Mouse (Mus musculus) liver, embryonic 14.5 days (tissue): ENCODE measurements around the gene Hivep2. TPM values are rescaled to one million over a fixed set of nuclear protein-coding genes. Genes with fewer than 3 reads are reported as not detected.

Experiments used
- ATAC-seq: fragments of 200-750 bp; cut with Nextera tagmentation; 2 replicates; pipeline ENCODE4 v1.8.0; 2017; ENCODE audit warnings: moderate number of reproducible peaks, mild to moderate bottlenecking, moderate library complexity; ENCODE audit not compliant: insufficient read depth
- DNase-seq, 3 experiments: peaks; one replicate each; pipeline ENCODE4 v3.0.0-alpha.2; 2012 to 2013; ENCODE audit warnings: low read depth in 3 of 3, low spot score in 3 of 3
- H3K27ac ChIP-seq: fragments of 300-500 bp; sonication (generic); 2 replicates; pipeline ENCODE4 v1.5.1; 2014; ENCODE audit warnings: moderate library complexity, mild to moderate bottlenecking, control low read depth, inconsistent platforms
- H3K27me3 ChIP-seq: fragments of 300-500 bp; sonication (generic); 2 replicates; pipeline ENCODE4 v1.6.1; 2014; ENCODE audit warnings: mild to moderate bottlenecking, low read length, moderate library complexity; ENCODE audit not compliant: control insufficient read depth, insufficient read depth
- H3K36me3 ChIP-seq: fragments of 300-500 bp; sonication (generic); replicated peaks from 2 replicates; pipeline ENCODE4 v1.6.1; 2014; ENCODE audit warnings: low read depth; ENCODE audit not compliant: control insufficient read depth, insufficient read depth
- H3K4me1 ChIP-seq, 2 experiments: fragments of 200-500 bp in 1 of 2; fragments of 300-500 bp in 1 of 2; sonication (generic) in 1 of 2; replicated peaks; 2 replicates each; pipeline ENCODE4 v1.6.1; 2012 to 2014; ENCODE audit warnings: antibody characterized with exemption in 1 of 2, inconsistent platforms in 1 of 2, low read length in 1 of 2; ENCODE audit not compliant: control insufficient read depth in 2 of 2, insufficient read depth in 2 of 2
- H3K4me2 ChIP-seq: fragments of 300-500 bp; sonication (generic); 2 replicates; pipeline ENCODE4 v1.6.1; 2014; ENCODE audit warnings: low read depth, mild to moderate bottlenecking, control low read depth, moderate library complexity
- H3K4me3 ChIP-seq, 2 experiments: fragments of 200-500 bp in 1 of 2; fragments of 300-500 bp in 1 of 2; sonication (generic) in 1 of 2; 2 replicates each; pipeline ENCODE4 v1.5.1; 2012 to 2014; ENCODE audit warnings: low read depth in 2 of 2, low read length in 2 of 2, mild to moderate bottlenecking in 2 of 2, control low read depth in 1 of 2, inconsistent platforms in 1 of 2, moderate library complexity in 1 of 2; ENCODE audit not compliant: insufficient read depth in 1 of 2
- H3K9ac ChIP-seq: fragments of 300-500 bp; sonication (generic); replicated peaks from 2 replicates; pipeline ENCODE4 v1.6.1; 2014; ENCODE audit warnings: mild to moderate bottlenecking, control low read depth, moderate library complexity
- H3K9me3 ChIP-seq: fragments of 300-500 bp; sonication (generic); 2 replicates; pipeline ENCODE4 v1.6.1; 2016; ENCODE audit warnings: low read length, mixed read lengths; ENCODE audit not compliant: control insufficient read depth
- CTCF ChIP-seq: IDR thresholded peaks from 2 replicates; pipeline ENCODE4 v1.5.1; 2016; ENCODE audit warnings: antibody characterized with exemption, low read depth, control low read depth
- EP300 ChIP-seq: IDR thresholded peaks from 2 replicates; pipeline ENCODE4 v1.6.1; 2016; ENCODE audit warnings: antibody characterized with exemption, low read depth
- WGBS: fragments of 180-500 bp; shearing (Covaris S2); extraction: QIAGEN DNeasy Blood & Tissue Kit; methylation state at CpG from one replicate; pipeline ENCODE4 v1.1.7; 2014; ENCODE audit not compliant: insufficient replicate concordance; 5-methylcytosine and 5-hydroxymethylcytosine counted together
- polyA plus RNA-seq, 2 experiments: library from polyadenylated mRNA; depleted of rRNA in 1 of 2; stranded (reverse) in 1 of 2; unstranded in 1 of 2; fragments of >200 nt; fragmentation: Nextera tagmentation in 1 of 2; extraction: Ambion mirVana in 1 of 2; gene quantifications; 2 replicates each; pipeline versions ENCODE4 v1.2.1 to v1.2.3; 2012 to 2014

Gene Hivep2
- polyA plus RNA-seq, 2 experiments = 0.32 to 0.33 TPM

DNA sequence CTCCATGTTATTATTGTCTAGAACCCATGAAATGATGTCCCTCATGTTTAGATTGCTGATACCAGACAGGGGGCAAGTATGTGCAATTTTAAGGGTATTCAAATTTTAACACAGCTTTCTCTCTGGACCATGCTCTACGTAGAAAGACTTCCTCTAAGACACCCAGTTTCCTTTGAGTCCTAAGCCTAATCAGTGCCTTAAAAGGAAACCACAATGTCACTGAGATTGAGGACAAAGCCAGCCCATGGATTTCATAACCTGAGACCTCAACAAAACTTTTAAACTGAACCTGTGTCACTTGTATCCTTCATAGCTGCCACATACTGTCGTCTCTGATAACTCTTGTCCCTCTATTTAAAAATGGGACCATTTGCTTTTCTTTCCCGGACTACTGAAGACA lies 33.7 kb upstream of the Hivep2 start:
- H3K4me3 ChIP-seq = no peak overlapping the region
- 30% methylated on average over 3 of the region's 3 CpGs for WGBS
- no peaks in the 10 kb centered on the region for H3K36me3 ChIP-seq
- H3K9ac ChIP-seq = no peak overlapping the region
- H3K27ac ChIP-seq = no peak overlapping the region
- no peak overlapping the region for H3K4me2 ChIP-seq
- peaks cover 0 to 16% of the 10 kb centered on the region in 2 experiments; a peak in 3 of 4 replicates for H3K4me1 ChIP-seq
- DNase-seq = no peak
- no peak for ATAC-seq
- no peak for TF ChIP-seq CTCF
- no peak for TF ChIP-seq EP300
- H3K27me3 ChIP-seq = no peaks in the 10 kb centered on the region
- H3K9me3 ChIP-seq = no peaks in the 10 kb centered on the region

DNA sequence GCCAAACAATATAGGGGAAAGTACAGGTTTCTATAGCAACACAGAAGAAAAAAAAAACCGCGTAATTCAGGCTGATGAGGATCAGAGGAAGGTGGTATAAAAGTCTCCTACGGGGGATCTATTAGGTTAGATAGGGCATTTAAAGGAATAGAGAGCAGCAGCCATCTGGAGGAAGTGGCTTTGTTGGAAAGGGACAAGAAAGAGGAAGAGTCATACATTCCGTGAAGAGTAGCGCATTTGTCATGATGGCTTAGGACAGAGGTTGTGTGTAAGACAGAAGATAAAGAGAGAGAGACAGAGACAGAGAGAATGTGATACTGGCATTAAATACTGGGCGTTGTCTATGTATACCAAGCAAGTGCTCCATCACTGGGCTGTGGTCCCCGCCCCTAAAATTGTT lies 32.6 kb upstream of the Hivep2 start:
- no peak for DNase-seq
- 27% methylated on average over 7 of the region's 7 CpGs for WGBS

DNA sequence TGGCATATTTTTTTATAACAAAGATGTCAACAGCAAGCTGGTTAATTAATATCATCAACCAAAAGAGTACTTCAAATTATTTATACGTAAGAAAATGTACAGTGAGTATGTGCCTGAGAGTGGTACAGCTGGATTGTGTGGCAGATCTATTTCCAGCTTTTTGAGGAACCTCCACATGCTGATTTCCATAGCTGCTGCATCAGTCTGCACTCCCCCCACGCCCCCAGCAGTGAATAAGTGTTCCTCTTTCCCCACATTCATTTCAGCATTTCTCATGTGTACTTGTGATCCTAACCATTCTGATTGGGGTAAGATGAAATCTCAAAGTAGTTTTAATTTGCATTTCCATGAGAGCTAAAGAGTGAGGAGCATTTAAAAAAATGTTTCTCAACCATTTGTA lies 30.2 kb upstream of the Hivep2 start:
- Histone ChIP-seq H3K9me3 (no peaks in the 10 kb centered on the region), H3K9ac (no peak overlapping the region), H3K27ac (no peak overlapping the region), H3K4me2 (no peak overlapping the region), H3K36me3 (no peaks in the 10 kb centered on the region), H3K4me1 (0 out of 4 replicates have a peak, but pooled peaks cover 0 to 2% of the 10 kb centered on the region in 2 experiments), H3K4me3 (no peak overlapping the region), H3K27me3 (no peaks in the 10 kb centered on the region)
- no peak for DNase-seq
- 37% methylated on average over 2 of the region's 2 CpGs for WGBS
- ATAC-seq = no peak
- TF ChIP-seq CTCF (no peak), EP300 (no peak)

More for the DNA sequence above, 32.6 kb upstream of the Hivep2 start:
- H3K4me1 ChIP-seq = peaks cover 0 to 15% of the 10 kb centered on the region in 2 experiments; a peak in 3 of 4 replicates
- no peak overlapping the region for H3K9ac ChIP-seq
- no peak for ATAC-seq
- TF ChIP-seq EP300 = no peak
- no peak for TF ChIP-seq CTCF
- no peaks in the 10 kb centered on the region for H3K36me3 ChIP-seq
- no peak overlapping the region for H3K4me2 ChIP-seq
- H3K9me3 ChIP-seq = no peaks in the 10 kb centered on the region
- H3K27ac ChIP-seq = no peak overlapping the region
- no peak overlapping the region for H3K4me3 ChIP-seq
- H3K27me3 ChIP-seq = no peaks in the 10 kb centered on the region

DNA sequence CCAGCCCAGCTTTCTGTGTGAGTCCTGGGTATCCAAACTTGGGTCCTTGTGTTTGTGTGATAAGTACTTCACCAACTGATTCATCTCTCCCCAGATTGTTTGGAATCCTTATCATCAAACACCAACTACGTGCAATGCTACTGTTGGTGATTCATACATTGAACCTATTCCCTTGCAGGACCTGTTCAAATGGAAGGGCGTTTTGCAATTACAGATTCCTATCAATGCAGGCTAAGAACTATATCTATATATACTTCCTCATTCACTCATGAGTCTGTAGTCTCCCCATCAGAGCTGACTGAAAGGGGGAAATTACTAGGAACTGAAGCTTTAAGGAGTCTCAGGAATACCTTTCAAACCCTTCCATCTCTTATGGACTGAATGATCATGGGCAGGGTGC lies 24.5 kb upstream of the Hivep2 start:
- Histone ChIP-seq H3K27me3 (no peaks in the 10 kb centered on the region), H3K36me3 (no peaks in the 10 kb centered on the region), H3K4me2 (no peak overlapping the region), H3K4me1 (0 out of 4 replicates have a peak, but pooled peaks cover 0 to 2% of the 10 kb centered on the region in 2 experiments), H3K4me3 (no peak overlapping the region), H3K9me3 (no peaks in the 10 kb centered on the region), H3K27ac (no peak overlapping the region), H3K9ac (no peak overlapping the region)
- no peak for ATAC-seq
- no peak for DNase-seq
- TF ChIP-seq EP300 (no peak), CTCF (no peak)
- 16% methylated on average over 2 of the region's 2 CpGs for WGBS

DNA sequence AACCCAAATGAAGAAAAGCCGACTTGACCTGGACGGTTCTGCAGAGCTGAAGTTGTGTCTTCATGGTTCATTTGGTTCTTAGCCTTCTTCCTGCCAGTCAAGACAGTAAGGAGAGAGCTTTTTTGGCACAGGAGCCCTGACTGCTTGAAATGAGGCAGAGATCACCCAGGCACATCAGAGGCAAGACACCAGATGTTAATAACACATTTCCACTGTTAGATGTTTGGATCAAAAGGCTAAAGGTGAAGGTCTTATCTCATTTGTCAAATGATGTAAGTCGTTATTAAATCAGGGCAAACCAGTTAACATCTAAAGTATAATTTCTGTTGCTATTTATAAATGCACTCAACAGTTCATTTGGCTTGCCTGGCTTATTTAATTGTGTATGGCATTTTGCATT lies 22.2 kb upstream of the Hivep2 start:
- ATAC-seq = no peak

More for the DNA sequence above, 22.2 kb upstream of the Hivep2 start:
- TF ChIP-seq EP300 (no peak), CTCF (no peak)
- Histone ChIP-seq H3K9me3 (no peaks in the 10 kb centered on the region), H3K4me2 (no peak overlapping the region), H3K4me3 (no peak overlapping the region), H3K9ac (no peak overlapping the region), H3K27me3 (no peaks in the 10 kb centered on the region), H3K27ac (no peak overlapping the region), H3K36me3 (no peaks in the 10 kb centered on the region), H3K4me1 (0 out of 4 replicates have a peak, but pooled peaks cover 0 to 2% of the 10 kb centered on the region in 2 experiments)
- WGBS = 42% methylated on average over 3 of the region's 3 CpGs
- no peak for DNase-seq
